Mouse (Mus musculus): Measurements from ENCODE around the gene Pip4k2b. TPM values are rescaled to one million over a fixed set of nuclear protein-coding genes. Genes with fewer than 3 reads are reported as not detected.
A peak's percentile ranks its signal among the peaks of the same experiment; 100 is the strongest.

The Pip4k2b gene
- polyA plus RNA-seq, 1 experiment from 2014 or later = 4.7 TPM

- WGBS = under 1% methylated on average over 60 of the region's 63 CpGs
- H3K27me3 ChIP-seq (replicated peaks; ENCODE audit: control insufficient read depth, insufficient read depth, low read length) = no peaks in the 10 kb centered on the region
Observed at GRCm38 (mm10) chr11:97698741-97699611, 45.5 kb downstream of the Pip4k2b start.

DNA sequence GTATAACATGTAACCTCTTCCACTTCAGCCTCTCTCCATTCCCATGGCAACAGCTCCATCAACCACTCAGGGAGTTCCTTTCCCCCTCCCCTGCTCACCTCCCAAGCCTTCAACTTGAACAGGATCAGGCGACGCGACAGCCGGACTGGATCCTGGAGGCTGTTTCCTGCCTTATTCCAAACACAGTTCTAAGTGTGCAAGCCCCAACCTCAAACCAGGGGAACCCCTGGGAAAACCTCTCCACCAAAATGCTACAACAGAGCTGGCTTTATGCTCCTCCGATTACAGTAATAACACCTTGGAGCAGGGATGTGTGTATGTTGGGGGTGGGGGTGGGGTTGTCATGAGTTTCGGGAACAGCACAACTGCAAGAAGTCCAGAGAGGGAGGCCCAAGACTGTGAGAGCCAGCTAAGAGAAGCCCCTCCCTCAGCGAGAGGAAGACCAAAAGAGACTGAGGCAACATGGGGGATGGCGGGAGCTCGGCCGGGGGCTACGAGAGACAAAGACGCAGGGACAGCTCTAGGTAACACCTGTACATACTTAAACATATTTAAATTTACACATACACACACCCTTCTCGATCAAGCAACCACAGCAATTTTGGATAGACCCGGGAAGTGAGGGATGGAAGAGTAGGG lies 46.5 kb downstream of the Pip4k2b start:
- Histone ChIP-seq H3K4me3 (replicated peaks; ENCODE audit: low read length) (peak overlapping the region; percentile 76), H3K27me3 (replicated peaks; ENCODE audit: control insufficient read depth, insufficient read depth, low read length) (no peaks in the 10 kb centered on the region), H3K4me1 (replicated peaks; ENCODE audit: control insufficient read depth, insufficient read depth, low read length) (peaks cover 64% of the 10 kb centered on the region), H3K9ac (replicated peaks; ENCODE audit: low read depth, low read length) (peak overlapping the region; percentile 91), H3K9me3 (ENCODE audit: control insufficient read depth, low read length) (no peaks in the 10 kb centered on the region), H3K36me3 (ENCODE audit: control insufficient read depth, insufficient read depth) (no peaks in the 10 kb centered on the region), H3K4me2 (ENCODE audit: low read length) (peak overlapping the region; percentile 88), H3K27ac (ENCODE audit: low read length) (peak overlapping the region; percentile 93)
- under 1% methylated on average over 14 of the region's 14 CpGs for WGBS
- no peak for ATAC-seq

More at GRCm38 (mm10) chr11:97698741-97699611, 45.5 kb downstream of the Pip4k2b start:
- Histone ChIP-seq H3K4me2 (ENCODE audit: low read length) (peak overlapping the region; percentile 88), H3K9ac (replicated peaks; ENCODE audit: low read depth, low read length) (peak overlapping the region; percentile 91), H3K27ac (ENCODE audit: low read length) (peak overlapping the region; percentile 93), H3K36me3 (ENCODE audit: control insufficient read depth, insufficient read depth) (no peaks in the 10 kb centered on the region), H3K4me3 (replicated peaks; ENCODE audit: low read length) (peak overlapping the region; percentile 76), H3K4me1 (replicated peaks; ENCODE audit: control insufficient read depth, insufficient read depth, low read length) (peaks cover 58% of the 10 kb centered on the region), H3K9me3 (ENCODE audit: control insufficient read depth, low read length) (no peaks in the 10 kb centered on the region)
- ATAC-seq = no peak

- WGBS = 47% methylated on average over 11 of the region's 11 CpGs
Observed at GRCm38 (mm10) chr11:97697199-97697890, 47.2 kb downstream of the Pip4k2b start.

DNA sequence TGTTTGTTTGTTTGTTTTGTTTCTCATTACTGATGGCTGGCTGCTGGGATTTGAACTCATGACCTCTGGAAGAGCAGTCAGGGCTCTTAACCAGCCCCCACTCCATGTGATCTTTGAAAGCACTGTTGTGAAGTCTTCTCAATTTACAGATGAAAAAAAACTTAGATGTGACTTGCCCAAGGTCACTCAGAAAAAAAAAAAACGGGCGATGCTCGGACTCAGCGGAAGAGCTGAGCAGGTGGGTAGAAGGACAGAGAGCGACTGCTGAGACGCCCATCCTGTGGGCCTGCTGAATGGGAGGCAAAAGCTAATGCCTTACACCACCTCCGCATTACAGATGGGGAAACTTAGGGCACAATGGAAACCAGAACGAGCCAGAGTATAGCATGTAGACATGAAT lies 47.8 kb downstream of the Pip4k2b start:
- Histone ChIP-seq H3K4me1 (replicated peaks; ENCODE audit: control insufficient read depth, insufficient read depth, low read length) (peaks cover 59% of the 10 kb centered on the region), H3K9me3 (ENCODE audit: control insufficient read depth, low read length) (no peaks in the 10 kb centered on the region), H3K27ac (ENCODE audit: low read length) (no peak overlapping the region), H3K4me3 (replicated peaks; ENCODE audit: low read length) (no peak overlapping the region), H3K36me3 (ENCODE audit: control insufficient read depth, insufficient read depth) (peaks cover 2% of the 10 kb centered on the region; the same call in 1 of the 2 replicates), H3K27me3 (replicated peaks; ENCODE audit: control insufficient read depth, insufficient read depth, low read length) (no peaks in the 10 kb centered on the region), H3K9ac (replicated peaks; ENCODE audit: low read depth, low read length) (no peak overlapping the region), H3K4me2 (ENCODE audit: low read length) (peak overlapping the region; percentile 88)
- 65% methylated on average over 8 of the region's 8 CpGs for WGBS
- no peak for ATAC-seq

More at GRCm38 (mm10) chr11:97697199-97697890, 47.2 kb downstream of the Pip4k2b start:
- Histone ChIP-seq H3K4me3 (replicated peaks; ENCODE audit: low read length) (peak overlapping the region; percentile 76), H3K36me3 (ENCODE audit: control insufficient read depth, insufficient read depth) (no peaks in the 10 kb centered on the region), H3K4me2 (ENCODE audit: low read length) (peak overlapping the region; percentile 88), H3K4me1 (replicated peaks; ENCODE audit: control insufficient read depth, insufficient read depth, low read length) (peaks cover 64% of the 10 kb centered on the region), H3K27ac (ENCODE audit: low read length) (peak overlapping the region; percentile 93), H3K9ac (replicated peaks; ENCODE audit: low read depth, low read length) (peak overlapping the region; percentile 91), H3K9me3 (ENCODE audit: control insufficient read depth, low read length) (no peaks in the 10 kb centered on the region), H3K27me3 (replicated peaks; ENCODE audit: control insufficient read depth, insufficient read depth, low read length) (no peaks in the 10 kb centered on the region)
- no peak for ATAC-seq

GRCm38 (mm10) chr11:97695712-97696401 lies 48.6 kb downstream of the Pip4k2b start:
- Histone ChIP-seq H3K9ac (replicated peaks; ENCODE audit: low read depth, low read length) (peak overlapping the region; percentile 28), H3K4me2 (ENCODE audit: low read length) (peak overlapping the region; percentile 88), H3K27ac (ENCODE audit: low read length) (peak overlapping the region; percentile 73), H3K36me3 (ENCODE audit: control insufficient read depth, insufficient read depth) (peaks cover 5% of the 10 kb centered on the region), H3K4me3 (replicated peaks; ENCODE audit: low read length) (peak overlapping the region; percentile 26), H3K27me3 (replicated peaks; ENCODE audit: control insufficient read depth, insufficient read depth, low read length) (no peaks in the 10 kb centered on the region), H3K9me3 (ENCODE audit: control insufficient read depth, low read length) (no peaks in the 10 kb centered on the region), H3K4me1 (replicated peaks; ENCODE audit: control insufficient read depth, insufficient read depth, low read length) (peaks cover 51% of the 10 kb centered on the region)
- ATAC-seq = no peak
- 7% methylated on average over 9 of the region's 9 CpGs for WGBS

DNA sequence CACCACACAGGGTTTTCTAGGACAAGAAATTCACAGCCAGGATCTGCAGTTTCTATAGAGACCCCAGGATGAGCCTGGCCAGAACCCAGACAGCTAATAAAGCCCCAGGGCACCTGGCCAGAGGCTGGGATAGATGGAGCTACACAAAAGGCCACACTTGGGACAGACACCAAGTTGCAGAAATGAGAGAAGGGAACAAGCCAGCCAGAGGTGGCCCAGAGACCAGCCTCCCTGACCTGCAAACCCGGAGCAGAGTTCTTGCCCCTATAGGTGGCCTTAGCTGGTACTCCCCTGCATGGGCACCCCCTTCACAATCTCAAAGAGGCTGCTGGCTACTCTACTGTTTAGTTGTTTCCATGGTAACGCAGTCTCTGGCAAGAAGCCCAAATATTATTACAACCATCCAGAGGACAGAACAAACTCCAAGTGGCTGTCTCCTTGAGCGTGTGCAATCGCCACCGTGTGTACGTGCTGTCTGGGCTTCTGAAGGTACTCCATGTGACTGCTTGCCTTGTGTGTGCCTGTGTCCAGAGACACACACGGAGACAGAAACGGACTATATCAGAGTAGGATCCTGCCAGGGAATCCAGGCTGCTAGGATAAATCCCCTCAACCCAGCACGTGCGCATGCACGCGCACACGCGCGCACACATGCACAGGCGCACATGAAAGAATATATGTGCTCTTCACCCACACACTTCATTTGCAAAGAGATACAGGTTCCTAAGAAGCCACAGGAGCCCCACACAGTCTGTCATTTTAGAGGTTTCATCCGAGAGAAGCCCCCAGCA lies 49.4 kb downstream of the Pip4k2b start:
- Histone ChIP-seq H3K36me3 (ENCODE audit: control insufficient read depth, insufficient read depth) (peaks cover 12% of the 10 kb centered on the region), H3K4me1 (replicated peaks; ENCODE audit: control insufficient read depth, insufficient read depth, low read length) (peaks cover 51% of the 10 kb centered on the region), H3K9ac (replicated peaks; ENCODE audit: low read depth, low read length) (peak overlapping the region; percentile 28), H3K27me3 (replicated peaks; ENCODE audit: control insufficient read depth, insufficient read depth, low read length) (no peaks in the 10 kb centered on the region), H3K27ac (ENCODE audit: low read length) (peak overlapping the region; percentile 73), H3K9me3 (ENCODE audit: control insufficient read depth, low read length) (no peaks in the 10 kb centered on the region), H3K4me2 (ENCODE audit: low read length) (peak overlapping the region; percentile 88), H3K4me3 (replicated peaks; ENCODE audit: low read length) (peak overlapping the region; percentile 26)
- peak; percentile 13 for ATAC-seq
- WGBS = 10% methylated on average over 17 of the region's 17 CpGs

DNA sequence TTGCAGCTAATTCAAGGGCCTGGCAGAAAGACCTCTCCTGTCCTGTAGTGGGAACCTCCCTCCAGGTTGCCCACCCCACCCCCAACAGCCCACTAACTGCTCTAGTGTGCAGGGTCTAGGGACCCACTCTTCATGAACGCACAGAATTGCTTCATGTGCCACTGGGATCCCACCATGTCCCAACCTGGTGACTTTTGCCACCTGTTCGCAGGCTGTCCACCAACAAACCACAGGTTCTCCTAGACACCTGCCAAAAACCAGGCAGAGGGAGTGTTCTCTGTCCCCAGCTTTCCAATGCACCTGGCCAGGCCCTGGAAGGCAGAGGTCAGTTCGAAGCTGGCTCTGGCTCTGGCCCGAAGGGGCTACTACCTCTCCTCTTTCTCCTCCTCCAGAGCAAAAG lies 50.1 kb downstream of the Pip4k2b start:
- Histone ChIP-seq H3K4me1 (replicated peaks; ENCODE audit: control insufficient read depth, insufficient read depth, low read length) (peaks cover 51% of the 10 kb centered on the region), H3K36me3 (ENCODE audit: control insufficient read depth, insufficient read depth) (peaks cover 14% of the 10 kb centered on the region), H3K4me3 (replicated peaks; ENCODE audit: low read length) (no peak overlapping the region), H3K27ac (ENCODE audit: low read length) (peak overlapping the region; percentile 73), H3K9ac (replicated peaks; ENCODE audit: low read depth, low read length) (no peak overlapping the region; the same call in 1 of the 2 replicates), H3K27me3 (replicated peaks; ENCODE audit: control insufficient read depth, insufficient read depth, low read length) (no peaks in the 10 kb centered on the region), H3K9me3 (ENCODE audit: control insufficient read depth, low read length) (no peaks in the 10 kb centered on the region), H3K4me2 (ENCODE audit: low read length) (peak overlapping the region; percentile 20; the same call in 1 of the 2 replicates)
- no peak for ATAC-seq
- 52% methylated on average over 4 of the region's 4 CpGs for WGBS

GRCm38 (mm10) chr11:97689861-97690260 lies 54.6 kb downstream of the Pip4k2b start:
- Histone ChIP-seq H3K27ac (ENCODE audit: low read length) (no peak overlapping the region), H3K9me3 (ENCODE audit: control insufficient read depth, low read length) (no peaks in the 10 kb centered on the region), H3K4me3 (replicated peaks; ENCODE audit: low read length) (no peak overlapping the region), H3K4me2 (ENCODE audit: low read length) (no peak overlapping the region), H3K9ac (replicated peaks; ENCODE audit: low read depth, low read length) (no peak overlapping the region), H3K4me1 (replicated peaks; ENCODE audit: control insufficient read depth, insufficient read depth, low read length) (peaks cover 27% of the 10 kb centered on the region), H3K36me3 (ENCODE audit: control insufficient read depth, insufficient read depth) (peaks cover 14% of the 10 kb centered on the region), H3K27me3 (replicated peaks; ENCODE audit: control insufficient read depth, insufficient read depth, low read length) (no peaks in the 10 kb centered on the region)
- WGBS = 21% methylated on average over 10 of the region's 10 CpGs
- no peak; the same call in 1 of the 2 replicates for ATAC-seq

All from forebrain, embryonic 16.5 days (tissue).